Mouse (Mus musculus) brain, adult 2 months (tissue): ENCODE data around the gene Slc26a1.
"Not testable (repeated sequence)": the region's sequence is repeated elsewhere in the genome, so short reads cannot be mapped to it uniquely, and the experiment has no call there.

Experiments used
- DNase-seq: peaks from one replicate; pipeline ENCODE4 v3.0.0; 2011; ENCODE audit warnings: low read depth, low spot score

Slc26a1 gene

GRCm38 (mm10) chr5:108655891-108656650 is 19.3 kb downstream of the Slc26a1 start:
- DNase-seq, result no peak

DNA sequence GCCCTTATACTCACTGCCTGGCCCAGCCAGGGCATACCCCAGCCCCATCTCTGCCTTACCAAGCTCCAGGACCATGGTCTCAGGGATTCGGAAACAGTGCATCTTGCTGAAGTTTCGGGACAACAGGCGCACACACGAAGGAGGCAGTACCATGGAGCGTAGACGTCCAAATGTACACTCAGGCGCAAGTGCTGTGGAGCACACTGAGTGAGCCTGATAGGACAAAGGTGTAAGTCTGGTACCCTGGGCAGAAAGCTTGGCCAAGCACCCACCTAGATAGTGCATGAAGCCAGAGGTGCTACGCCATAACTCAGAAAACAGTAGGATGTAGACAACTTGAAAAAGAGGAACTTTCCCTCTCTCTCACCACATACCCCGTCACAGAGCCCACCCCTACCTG is 20.0 kb downstream of the Slc26a1 start:
- no peak for DNase-seq

DNA sequence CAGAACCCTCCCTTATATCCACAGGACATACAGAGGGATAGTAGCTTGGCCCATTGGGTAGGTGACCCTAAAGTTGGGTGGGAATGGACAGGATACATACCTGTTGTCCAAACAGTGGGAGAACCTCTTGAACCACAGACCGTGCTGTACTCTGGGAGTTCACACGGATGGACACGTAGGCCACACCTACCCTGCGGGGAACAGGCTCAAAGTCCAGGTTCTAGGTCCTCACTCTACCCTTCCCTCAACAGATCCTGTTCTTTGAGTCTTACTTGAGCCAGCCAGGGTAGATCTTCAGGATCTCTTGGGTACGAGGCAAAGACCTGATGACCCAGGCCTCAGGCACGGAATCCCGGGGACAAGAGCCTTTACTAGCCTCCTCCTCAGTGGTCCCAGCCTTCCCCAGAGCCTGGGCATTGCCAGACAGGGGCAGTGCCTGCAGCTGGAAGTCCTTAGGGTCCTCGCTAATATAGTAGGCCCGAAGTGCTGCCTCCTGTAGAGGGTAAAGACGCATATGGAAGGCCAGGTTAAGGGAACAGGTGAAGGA is 20.9 kb downstream of the Slc26a1 start:
- no peak for DNase-seq

- no peak for DNase-seq
These were observed 22.0 kb downstream of the Slc26a1 start for GRCm38 (mm10) chr5:108653341-108653740.

DNA sequence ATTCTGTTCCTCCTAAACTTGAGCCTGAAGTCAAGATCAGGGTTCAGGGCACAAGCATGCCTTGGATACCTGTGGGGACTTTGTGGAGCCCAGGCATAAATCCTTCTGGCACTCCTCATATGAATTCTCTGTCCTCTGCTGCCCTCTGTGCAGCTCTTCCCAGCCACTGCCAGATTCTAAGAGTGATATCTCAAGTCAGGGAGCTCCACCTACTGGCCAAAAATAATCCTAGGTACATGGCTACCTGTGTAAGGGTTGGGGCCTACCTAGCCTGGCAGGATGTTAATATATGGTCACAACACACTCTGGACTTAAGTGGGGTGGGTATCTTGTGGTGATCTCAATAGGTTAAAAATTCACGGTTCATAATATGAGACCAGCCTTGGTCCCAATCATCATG is 23.5 kb downstream of the Slc26a1 start:
- DNase-seq, result peak; percentile 93

- no peak for DNase-seq
These were observed 24.1 kb downstream of the Slc26a1 start for GRCm38 (mm10) chr5:108651136-108651720.

DNA sequence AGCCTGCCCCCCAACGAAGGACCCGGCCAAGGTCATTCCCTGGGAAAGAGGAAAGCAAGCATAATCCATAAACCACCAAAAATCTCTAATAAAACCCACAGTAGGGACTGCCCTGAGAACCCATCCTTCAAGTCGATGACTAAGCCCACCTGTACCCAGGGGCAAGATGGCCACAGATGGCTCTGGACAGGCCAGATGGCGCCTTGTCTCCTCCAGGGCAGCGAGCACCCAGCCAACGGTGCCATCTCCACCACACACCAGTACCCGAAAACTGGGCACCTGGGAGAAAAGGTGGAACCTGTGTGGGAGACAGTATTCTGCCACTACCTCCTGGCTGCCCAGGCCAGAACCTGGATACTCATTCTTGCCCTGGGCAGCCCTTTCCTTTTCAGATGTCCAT is 25.0 kb downstream of the Slc26a1 start:
- peak; percentile 75 for DNase-seq

DNA sequence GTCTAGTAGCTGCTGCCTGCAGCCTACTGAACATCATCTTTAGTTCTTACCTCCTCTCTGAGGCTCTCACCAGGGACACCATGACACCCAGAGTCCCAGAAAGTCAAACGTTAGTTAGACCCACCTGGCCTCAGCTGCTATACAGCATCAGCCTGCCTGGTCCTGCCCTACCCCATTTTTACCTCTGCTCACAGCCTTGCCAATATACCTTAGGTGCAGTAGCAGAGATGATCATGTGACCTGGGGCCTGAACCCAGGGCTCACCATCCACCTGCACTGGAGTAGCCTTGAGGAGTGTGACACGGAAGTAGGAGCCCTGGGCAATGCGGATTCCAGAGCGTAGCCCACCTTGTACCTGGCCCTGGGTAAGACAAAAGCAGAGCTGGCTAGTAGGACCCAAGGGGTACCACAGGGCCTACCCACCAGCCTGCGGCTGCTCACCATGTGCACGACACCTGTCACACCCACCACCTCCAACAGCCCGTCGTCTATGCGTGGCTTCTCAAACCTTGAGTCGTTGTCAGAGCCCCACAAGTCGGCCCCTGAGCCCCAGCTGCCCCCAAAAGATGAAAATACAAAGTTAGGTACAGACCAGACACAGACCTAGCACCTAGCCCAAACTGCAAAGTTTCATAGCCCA is 26.3 kb downstream of the Slc26a1 start:
- no peak for DNase-seq

- DNase-seq, result no peak
These were observed 27.4 kb downstream of the Slc26a1 start for GRCm38 (mm10) chr5:108647820-108648465.

DNA sequence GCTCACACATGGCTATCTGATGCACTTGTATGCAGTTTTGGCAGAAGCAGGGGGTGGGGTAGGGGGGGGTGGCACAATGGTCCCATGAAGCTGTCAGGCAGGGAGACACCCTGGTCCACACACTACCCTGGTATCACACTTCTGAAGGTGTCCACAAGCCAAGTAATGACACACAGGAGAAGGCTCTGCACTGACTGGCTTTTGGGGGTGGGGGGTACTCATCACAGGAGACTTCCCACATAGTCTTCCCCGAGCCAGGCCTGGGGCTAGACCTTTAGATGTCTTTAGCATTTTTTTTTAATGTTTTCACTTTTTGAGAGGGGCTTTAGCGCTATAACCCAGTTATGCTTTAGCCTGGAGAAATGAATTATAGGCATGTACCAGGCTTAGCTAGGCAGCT is 28.1 kb downstream of the Slc26a1 start:
- no peak for DNase-seq

DNA sequence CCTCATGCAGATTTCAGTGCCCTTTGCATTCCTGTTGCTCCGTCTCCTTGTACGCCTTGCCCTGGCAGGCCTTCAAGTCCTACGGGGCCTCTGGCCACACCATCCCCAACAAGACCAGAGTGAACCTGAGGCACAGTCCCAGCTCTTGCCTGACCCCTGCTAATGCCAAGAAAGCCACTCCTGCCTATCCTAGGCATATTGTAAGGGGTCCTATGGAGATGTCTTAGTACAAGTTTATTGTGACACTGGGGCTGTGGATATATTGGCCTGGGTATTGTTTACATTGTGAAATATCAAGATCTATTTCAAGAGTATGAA is 29.1 kb downstream of the Slc26a1 start:
- DNase-seq, result no peak

- DNase-seq, result peak; percentile 80
These were observed 29.6 kb downstream of the Slc26a1 start for GRCm38 (mm10) chr5:108645651-108646342.

DNA sequence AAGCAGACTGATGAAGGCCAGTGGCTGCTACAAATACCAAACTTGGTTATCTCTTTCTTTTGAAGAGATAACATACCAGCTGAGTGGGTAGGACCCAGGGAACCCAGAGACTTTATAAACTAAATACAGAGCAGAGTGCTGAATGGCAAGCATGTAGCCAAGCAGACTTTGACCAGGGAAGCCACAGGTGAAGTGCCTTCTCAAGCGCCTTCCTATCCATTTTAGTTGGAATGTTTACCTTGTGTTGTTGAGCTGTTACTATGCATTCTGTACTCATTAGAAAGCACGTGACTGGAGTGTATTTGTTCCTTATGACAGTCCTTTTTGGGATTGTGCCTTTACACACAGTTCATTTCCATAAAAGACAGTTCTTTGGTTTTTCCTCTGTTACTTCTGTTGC is 31.7 kb downstream of the Slc26a1 start:
- no peak for DNase-seq

DNA sequence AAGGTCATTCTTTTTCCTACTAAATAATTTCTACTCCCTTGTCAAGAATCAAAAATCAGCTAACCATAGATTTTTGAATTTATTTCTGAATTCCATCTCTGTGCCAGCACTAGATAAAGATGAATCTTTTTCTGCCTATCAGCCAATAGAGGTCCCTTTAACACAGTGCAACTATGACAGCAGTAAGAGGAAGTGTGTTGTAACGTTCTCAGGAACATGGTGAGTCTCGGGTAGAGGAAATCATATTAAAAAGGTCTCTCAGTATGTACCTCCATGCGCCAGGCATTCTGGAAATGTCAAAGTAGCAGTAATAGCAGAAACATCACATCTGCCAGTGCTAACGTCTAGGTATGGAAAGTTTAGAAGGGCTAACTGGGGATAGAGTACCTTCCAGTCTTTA is 39.2 kb downstream of the Slc26a1 start:
- no peak for DNase-seq

DNA sequence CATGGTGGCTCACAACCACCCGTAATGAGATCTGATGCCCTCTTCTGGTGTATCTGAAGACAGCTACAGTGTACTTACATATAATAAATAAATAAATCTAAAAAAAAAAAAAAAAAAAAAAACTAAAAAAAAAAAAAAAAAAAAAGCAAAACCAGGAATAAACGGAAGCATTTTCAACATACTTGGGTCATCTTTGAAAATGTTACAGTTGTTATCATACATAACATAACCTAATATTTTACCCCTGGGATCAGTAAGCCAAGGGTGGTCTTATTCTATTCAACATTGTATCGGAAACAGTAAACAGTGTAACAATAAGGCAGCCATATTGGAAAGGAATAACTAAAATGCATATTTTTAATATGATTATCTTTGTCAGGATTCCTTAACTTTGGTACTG is 41.3 kb downstream of the Slc26a1 start:
- DNase-seq, result not testable (repeated sequence)

GRCm38 (mm10) chr5:108633676-108634075 is 41.7 kb downstream of the Slc26a1 start:
- DNase-seq, result no peak

GRCm38 (mm10) chr5:108629634-108630483 is 45.5 kb downstream of the Slc26a1 start, which contains the start of the genes Gak and Tmem175:
Gene Gak (minus strand): TSS chr5:108629755.
Gene Tmem175 (plus strand): TSS chr5:108629770.
- peak; percentile 99 for DNase-seq

- no peak for DNase-seq
These were observed 46.3 kb downstream of the Slc26a1 start for GRCm38 (mm10) chr5:108628891-108629633.

GRCm38 (mm10) chr5:108626050-108626660 is 49.2 kb downstream of the Slc26a1 start:
- peak; percentile 65 for DNase-seq
